Mouse (Mus musculus): ENCODE measurements around the gene Gm5941.
"Not testable (repeated sequence)": the region's sequence is repeated elsewhere in the genome, so short reads cannot be mapped to it uniquely, and the experiment has no call there.

Gm5941 gene

GRCm38 (mm10) chrX:92489649-92490048 lies at the start of gene Gm5941:
Gene Gm5941 (plus strand): TSS chrX:92489949.
- not testable (repeated sequence) for DNase-seq (ENCODE audit: low spot score in 2 of 2)

DNA sequence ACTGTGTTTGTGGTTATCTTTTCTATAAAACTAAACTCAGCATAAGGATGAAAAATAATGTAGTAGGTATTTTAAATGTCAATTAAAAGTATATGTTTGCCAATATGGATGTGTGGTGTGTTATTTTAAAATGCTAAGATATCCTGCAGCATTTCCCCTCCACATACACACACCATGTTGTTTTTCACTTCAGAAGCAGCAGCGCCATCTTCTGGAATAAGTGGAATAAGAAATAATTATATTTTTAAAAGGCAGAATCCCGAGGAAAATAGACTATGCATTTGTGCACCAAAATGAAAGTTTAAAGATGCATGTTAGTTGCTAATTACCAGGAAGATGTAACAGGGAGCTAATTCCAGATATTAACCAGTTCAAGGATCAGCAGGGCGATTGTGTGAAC lies 29.3 kb upstream of the Gm5941 start:
- DNase-seq (ENCODE audit: low spot score in 2 of 2), result no peak

- DNase-seq (ENCODE audit: low spot score in 2 of 2), result no peak
These were observed 25.0 kb upstream of the Gm5941 start for GRCm38 (mm10) chrX:92464773-92465172.

- no peak for DNase-seq (ENCODE audit: low spot score in 2 of 2)
These were observed 8.5 kb downstream of the Gm5941 start for GRCm38 (mm10) chrX:92498254-92498653.

DNA sequence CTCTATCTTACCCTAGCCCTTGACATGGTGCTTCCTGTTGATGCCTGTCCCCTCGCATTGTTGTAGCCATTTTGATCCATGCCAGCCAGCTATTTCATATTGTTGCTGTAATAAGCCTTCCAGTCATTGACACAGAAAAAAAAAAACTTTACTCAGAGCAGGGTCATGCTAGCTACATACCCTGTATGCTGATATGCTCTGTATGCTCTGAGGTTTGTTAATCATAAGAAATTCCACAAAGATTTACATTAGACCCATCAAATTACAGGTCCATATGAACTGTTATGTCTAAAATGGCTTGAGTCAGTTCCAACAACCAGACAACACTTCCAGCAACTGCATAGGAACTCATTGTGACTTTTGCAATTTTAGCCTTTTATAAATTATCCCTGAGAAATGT lies 38.1 kb downstream of the Gm5941 start:
- no peak for DNase-seq (ENCODE audit: low spot score in 2 of 2)
